Mouse (Mus musculus): ENCODE data around the gene Hoxa9. TPM values are rescaled to one million over a fixed set of nuclear protein-coding genes. Genes with fewer than 3 reads are reported as not detected.

Gene Hoxa9
- polyA plus RNA-seq, 1 experiment from 2014 or later, result 3.0 TPM

DNA sequence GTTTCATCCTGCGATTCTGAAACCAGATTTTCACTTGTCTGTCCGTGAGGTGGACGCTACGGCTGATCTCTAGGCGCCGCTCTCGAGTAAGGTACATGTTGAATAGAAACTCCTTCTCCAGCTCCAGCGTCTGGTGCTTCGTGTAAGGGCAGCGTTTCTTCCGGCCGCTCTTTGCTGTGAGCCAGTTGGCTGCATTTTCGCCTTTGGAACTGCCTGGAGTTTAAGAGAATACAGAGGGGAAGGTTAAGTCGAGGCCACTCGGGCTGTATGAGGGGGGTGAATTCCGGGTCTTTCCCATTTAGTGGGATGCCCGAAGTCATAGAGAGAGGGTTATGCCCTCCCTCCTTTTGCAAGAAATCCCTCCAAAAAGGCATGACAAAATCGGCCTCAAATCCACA lies 1.7 kb upstream of the Hoxa9 start:
- no peak overlapping the region for H3K27ac ChIP-seq (ENCODE audit: low read depth, low read length)
- H3K9ac ChIP-seq (ENCODE audit: low read depth, low read length), result peak overlapping the region; percentile 27
- no peak for TF ChIP-seq CTCF (IDR thresholded peaks at IDR 0.05; ENCODE audit: low read depth)
- peaks cover 97% of the 10 kb centered on the region for H3K27me3 ChIP-seq (replicated peaks; ENCODE audit: control insufficient read depth, insufficient read depth, low read length)
- no peaks in the 10 kb centered on the region for H3K36me3 ChIP-seq (ENCODE audit: control insufficient read depth, insufficient read depth)
- H3K9me3 ChIP-seq (ENCODE audit: control insufficient read depth), result no peaks in the 10 kb centered on the region
- H3K4me1 ChIP-seq (replicated peaks; ENCODE audit: control insufficient read depth, insufficient read depth, low read length), result no peaks in the 10 kb centered on the region
- no peak for ATAC-seq
- peak overlapping the region; percentile 35; the same call in 1 of the 2 replicates for H3K4me2 ChIP-seq (replicated peaks; ENCODE audit: low read depth)
- H3K4me3 ChIP-seq (ENCODE audit: low read depth, low read length), result peak overlapping the region; percentile 32
- 2% methylated on average over 18 of the region's 18 CpGs for WGBS

DNA sequence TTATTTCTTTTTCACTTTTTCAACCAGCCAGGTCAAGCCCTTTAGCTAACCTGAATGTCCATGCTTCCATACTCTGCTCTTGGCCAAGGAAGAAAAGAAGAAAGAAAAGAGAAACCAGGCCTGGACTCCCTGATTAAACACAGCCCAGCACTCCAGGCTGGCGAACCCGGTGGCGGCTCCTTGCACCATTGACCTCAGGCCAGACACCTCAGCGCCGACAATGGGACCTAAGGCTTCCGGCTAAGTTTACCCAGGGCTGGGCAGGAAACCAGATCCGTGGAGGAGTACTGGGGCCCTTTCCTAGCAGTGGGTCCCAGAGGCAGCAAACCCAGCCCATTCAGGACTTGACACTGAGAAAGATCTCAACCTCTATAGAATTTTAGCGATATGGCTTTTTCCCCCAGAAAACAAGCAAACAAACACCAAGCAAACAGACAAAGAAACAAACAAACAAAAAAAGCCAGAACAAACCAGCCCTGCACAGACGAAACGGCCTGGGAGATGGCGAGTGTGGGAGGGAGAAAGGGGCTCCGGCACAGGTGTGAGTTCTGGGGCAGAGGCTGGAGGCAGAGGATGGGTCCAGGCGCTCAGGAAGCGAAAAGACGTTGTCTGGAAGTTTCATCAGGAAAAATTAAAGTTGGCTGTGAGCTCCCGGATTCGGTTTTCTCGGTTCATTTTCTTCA lies 1.1 kb upstream of the Hoxa9 start:
- Histone ChIP-seq H3K9me3 (ENCODE audit: control insufficient read depth) (no peaks in the 10 kb centered on the region), H3K4me1 (replicated peaks; ENCODE audit: control insufficient read depth, insufficient read depth, low read length) (no peaks in the 10 kb centered on the region), H3K4me3 (ENCODE audit: low read depth, low read length) (peak overlapping the region; percentile 32), H3K9ac (ENCODE audit: low read depth, low read length) (no peak overlapping the region; the same call in 1 of the 2 replicates), H3K36me3 (ENCODE audit: control insufficient read depth, insufficient read depth) (no peaks in the 10 kb centered on the region), H3K27me3 (replicated peaks; ENCODE audit: control insufficient read depth, insufficient read depth, low read length) (peaks cover 97% of the 10 kb centered on the region), H3K4me2 (replicated peaks; ENCODE audit: low read depth) (peak overlapping the region; percentile 35; the same call in 1 of the 2 replicates), H3K27ac (ENCODE audit: low read depth, low read length) (no peak overlapping the region)
- 3% methylated on average over 18 of the region's 18 CpGs for WGBS
- TF ChIP-seq CTCF (IDR thresholded peaks at IDR 0.05; ENCODE audit: low read depth), result no peak
- ATAC-seq, result no peak

DNA sequence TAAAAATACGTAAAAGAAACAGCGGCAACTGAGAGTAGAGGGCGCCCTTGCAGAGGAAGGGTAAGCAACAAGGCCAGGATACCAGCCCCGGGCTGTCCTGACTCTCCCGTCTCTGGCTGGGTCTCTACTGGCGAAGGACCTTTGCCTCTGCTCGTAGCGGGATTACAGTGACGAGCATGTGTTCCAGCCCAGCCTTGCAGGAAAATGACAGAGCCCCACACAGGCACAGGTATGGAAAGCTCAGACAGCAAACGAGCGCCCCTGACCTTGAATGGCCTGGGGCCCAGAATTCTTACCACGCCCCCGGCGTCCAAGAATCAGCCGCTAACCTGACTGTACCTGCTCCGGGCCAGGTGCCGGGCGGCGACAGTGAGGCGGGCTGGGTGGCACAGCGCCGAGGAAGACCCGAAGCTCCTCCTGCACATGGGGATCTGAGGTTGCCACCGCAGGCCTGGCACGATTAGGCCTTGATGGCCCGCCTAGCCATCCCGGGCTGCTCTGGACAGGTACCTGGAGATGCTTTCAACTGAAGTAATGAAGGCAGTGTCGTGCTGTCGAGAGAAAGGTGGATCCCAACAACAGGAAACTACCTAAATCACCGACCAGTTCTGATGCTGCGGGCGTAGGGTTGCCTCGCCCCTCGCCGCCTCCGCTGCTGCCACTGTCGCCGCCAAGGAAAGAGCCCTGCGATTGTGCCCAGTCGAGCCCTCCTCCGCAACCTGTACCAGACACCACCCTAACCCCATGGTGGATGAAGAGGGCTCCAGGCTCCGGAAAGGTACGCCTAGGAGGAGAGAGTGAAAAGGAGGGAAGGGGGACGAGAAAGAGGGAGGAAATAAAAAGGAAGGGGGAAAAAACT lies 1.1 kb downstream of the Hoxa9 start:
- no peak overlapping the region; the same call in 1 of the 2 replicates for H3K27ac ChIP-seq (ENCODE audit: low read depth, low read length)
- TF ChIP-seq CTCF (IDR thresholded peaks at IDR 0.05; ENCODE audit: low read depth), result no peak
- WGBS, result 3% methylated on average over 44 of the region's 44 CpGs

DNA sequence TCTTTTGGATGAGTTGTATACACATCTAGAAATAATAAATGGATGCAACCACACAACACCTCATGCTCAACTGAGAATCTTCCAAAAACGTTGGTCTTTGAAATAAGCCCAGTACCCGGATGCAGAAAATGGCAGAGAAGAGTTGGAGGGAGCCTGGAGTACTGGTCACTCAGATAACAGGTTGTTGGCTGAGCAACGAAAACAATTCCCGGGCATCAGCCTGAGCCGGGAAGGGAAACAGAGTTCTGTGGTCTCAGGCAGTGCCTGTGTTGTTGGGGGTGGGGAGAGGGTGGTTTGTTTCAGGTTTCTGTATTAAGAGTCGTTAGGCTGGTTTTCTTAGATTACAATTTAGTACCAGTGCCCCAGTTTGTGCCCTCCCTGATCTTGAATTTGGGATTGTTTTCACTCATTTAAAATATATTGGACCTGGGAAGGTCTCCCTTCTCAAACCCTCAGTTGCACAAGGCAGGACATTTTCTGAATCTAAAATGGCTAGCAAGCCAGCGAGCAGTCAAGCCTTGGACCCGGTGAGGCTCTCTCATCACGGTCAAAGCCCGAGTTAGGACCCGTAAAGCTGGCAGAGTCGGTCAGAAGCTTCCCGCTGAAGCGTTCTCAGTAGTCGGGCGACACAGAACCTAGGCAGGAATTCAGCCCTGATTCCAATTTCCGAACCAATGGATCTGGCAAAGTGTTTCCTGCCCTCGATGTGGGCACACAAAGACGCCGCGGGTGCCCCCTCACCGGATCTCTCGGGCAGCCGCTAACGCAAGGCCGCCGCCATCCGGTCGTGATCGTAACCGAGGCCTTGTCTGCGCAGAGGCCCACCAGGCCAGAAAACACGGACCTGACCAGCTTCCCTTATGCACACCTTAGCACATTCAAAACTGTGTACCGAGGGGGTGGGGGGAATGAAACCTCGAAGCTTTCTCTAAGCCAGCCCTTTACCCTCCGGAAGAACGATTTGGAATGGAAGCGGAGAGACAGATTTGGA lies 2.1 kb downstream of the Hoxa9 start:
- Histone ChIP-seq H3K27me3 (replicated peaks; ENCODE audit: control insufficient read depth, insufficient read depth, low read length) (peaks cover 96% of the 10 kb centered on the region), H3K4me3 (ENCODE audit: low read depth, low read length) (peak overlapping the region; percentile 28), H3K4me2 (replicated peaks; ENCODE audit: low read depth) (peak overlapping the region; percentile 35), H3K36me3 (ENCODE audit: control insufficient read depth, insufficient read depth) (no peaks in the 10 kb centered on the region), H3K9ac (ENCODE audit: low read depth, low read length) (no peak overlapping the region; the same call in 1 of the 2 replicates), H3K4me1 (replicated peaks; ENCODE audit: control insufficient read depth, insufficient read depth, low read length) (no peaks in the 10 kb centered on the region), H3K27ac (ENCODE audit: low read depth, low read length) (no peak overlapping the region), H3K9me3 (ENCODE audit: control insufficient read depth) (no peaks in the 10 kb centered on the region)
- no peak for ATAC-seq
- WGBS, result 2% methylated on average over 38 of the region's 38 CpGs
- no peak for TF ChIP-seq CTCF (IDR thresholded peaks at IDR 0.05; ENCODE audit: low read depth)

More for the DNA sequence above, 1.1 kb downstream of the Hoxa9 start:
- H3K4me1 ChIP-seq (replicated peaks; ENCODE audit: control insufficient read depth, insufficient read depth, low read length), result no peaks in the 10 kb centered on the region
- no peak for ATAC-seq
- H3K9ac ChIP-seq (ENCODE audit: low read depth, low read length), result no peak overlapping the region
- H3K4me3 ChIP-seq (ENCODE audit: low read depth, low read length), result peak overlapping the region; percentile 28
- H3K27me3 ChIP-seq (replicated peaks; ENCODE audit: control insufficient read depth, insufficient read depth, low read length), result peaks cover 97% of the 10 kb centered on the region
- H3K36me3 ChIP-seq (ENCODE audit: control insufficient read depth, insufficient read depth), result no peaks in the 10 kb centered on the region
- no peaks in the 10 kb centered on the region for H3K9me3 ChIP-seq (ENCODE audit: control insufficient read depth)
- peak overlapping the region; percentile 35 for H3K4me2 ChIP-seq (replicated peaks; ENCODE audit: low read depth)

DNA sequence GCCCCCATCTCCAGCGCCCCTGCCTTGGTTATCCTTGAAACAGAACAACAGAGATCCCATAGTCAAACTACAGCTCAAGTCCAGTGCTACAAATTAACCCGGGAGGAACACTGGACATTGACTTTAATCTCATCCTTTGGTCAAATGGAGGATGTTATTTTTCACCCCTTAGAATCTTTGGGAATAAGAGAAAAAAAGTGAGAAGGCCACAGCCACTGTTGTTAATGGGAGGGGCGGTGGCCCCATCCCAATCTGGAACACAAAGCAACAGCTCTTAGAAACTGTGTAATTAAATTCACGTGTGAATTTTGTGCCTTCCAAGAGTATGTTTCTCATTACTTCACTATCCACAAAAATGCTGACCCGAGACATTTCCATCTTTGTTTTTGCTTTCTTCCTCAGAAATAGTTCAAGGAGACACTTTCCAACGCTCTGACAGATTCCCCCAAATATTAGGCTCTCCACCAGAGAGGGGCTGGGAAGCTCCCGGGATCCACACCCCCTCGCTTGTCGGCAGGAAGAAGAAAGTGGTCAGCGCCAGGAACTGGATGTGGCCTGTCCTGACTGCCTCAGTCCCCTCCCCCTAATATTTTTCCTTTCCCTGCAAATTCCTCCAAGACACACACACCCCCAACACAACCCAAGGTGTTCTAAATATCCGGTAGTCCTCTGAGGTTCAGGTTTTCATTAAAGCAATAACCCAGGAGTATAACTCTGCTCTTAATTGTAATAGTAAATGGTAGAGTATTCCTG lies 3.2 kb downstream of the Hoxa9 start:
- H3K4me3 ChIP-seq (ENCODE audit: low read depth, low read length), result no peak overlapping the region
- H3K36me3 ChIP-seq (ENCODE audit: control insufficient read depth, insufficient read depth), result no peaks in the 10 kb centered on the region
- H3K27ac ChIP-seq (ENCODE audit: low read depth, low read length), result no peak overlapping the region
- peaks cover 95% of the 10 kb centered on the region for H3K27me3 ChIP-seq (replicated peaks; ENCODE audit: control insufficient read depth, insufficient read depth, low read length)
- H3K9ac ChIP-seq (ENCODE audit: low read depth, low read length), result no peak overlapping the region
- WGBS, result 9% methylated on average over 11 of the region's 11 CpGs
- no peaks in the 10 kb centered on the region for H3K9me3 ChIP-seq (ENCODE audit: control insufficient read depth)
- H3K4me2 ChIP-seq (replicated peaks; ENCODE audit: low read depth), result no peak overlapping the region
- no peak for ATAC-seq
- no peak for TF ChIP-seq CTCF (IDR thresholded peaks at IDR 0.05; ENCODE audit: low read depth)
- H3K4me1 ChIP-seq (replicated peaks; ENCODE audit: control insufficient read depth, insufficient read depth, low read length), result no peaks in the 10 kb centered on the region

Measured in intestine, postnatal 0 days (tissue).